Mouse (Mus musculus): ENCODE data around the gene Pex10.
A peak's percentile ranks its signal among the peaks of the same experiment; 100 is the strongest.

DNA sequence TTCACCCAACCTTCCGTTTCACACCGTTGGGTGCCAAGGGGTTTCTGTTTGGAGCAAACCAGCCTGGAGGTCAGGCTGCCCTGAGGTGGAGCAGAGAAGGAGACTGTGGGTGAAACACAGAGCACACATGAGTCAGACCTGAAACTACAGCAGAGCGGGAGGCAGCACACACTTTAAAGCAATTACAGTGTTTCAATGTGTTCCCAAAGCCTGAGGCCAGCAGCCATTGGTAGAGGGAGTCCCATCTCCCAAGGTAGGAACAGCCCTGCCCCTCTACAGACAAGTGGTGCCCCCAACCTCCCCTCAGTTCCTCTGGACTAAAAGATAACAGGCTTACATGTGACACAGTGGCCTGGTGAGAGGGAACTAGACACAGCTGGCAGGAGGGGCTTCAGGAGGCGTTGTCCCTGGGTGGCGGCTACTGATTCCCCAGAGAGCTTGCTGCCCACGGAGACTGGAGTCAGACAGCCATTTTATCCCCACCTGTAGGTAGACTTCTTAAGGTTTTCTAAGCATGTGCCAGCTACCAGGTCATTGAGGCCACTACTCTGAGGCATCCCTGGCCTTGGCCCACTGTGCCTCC lies 50.7 kb downstream of the Pex10 start:
- TF ChIP-seq GATA1 (IDR thresholded peaks at IDR 0.05; ENCODE audit: low read length), result no peak
- 0 out of 3 replicates have a peak, but pooled peaks have one; percentile 15 for TF ChIP-seq TAL1 (IDR thresholded peaks at IDR 0.05; ENCODE audit: low read length)

Measured in erythroblast, embryonic 14.5 days (primary cell).